Mouse (Mus musculus) ES-E14 (cell line): Measurements from ENCODE around the gene Shroom2. TPM values are rescaled to one million over a fixed set of nuclear protein-coding genes. Genes with fewer than 3 reads are reported as not detected.

ENCODE experiments used
- DNase-seq: peaks from one replicate; pipeline ENCODE4 v3.0.0-alpha.2; 2013; ENCODE audit warnings: low read depth, low spot score
- H3K27ac ChIP-seq: 2 replicates; pipeline ENCODE4 v1.5.1; 2012; ENCODE audit warnings: low read depth, mild to moderate bottlenecking, low read length, moderate library complexity, mixed read lengths; ENCODE audit not compliant: poor library complexity, insufficient read depth, severe bottlenecking
- H3K36me3 ChIP-seq: 2 replicates; pipeline ENCODE4 v1.6.1; 2012; ENCODE audit warnings: mild to moderate bottlenecking, low read length, moderate library complexity, mixed read lengths; ENCODE audit not compliant: control insufficient read depth, poor library complexity, insufficient read depth, severe bottlenecking
- H3K4me1 ChIP-seq, 2 experiments: fragments of 150-350 bp in 1 of 2; sonication (generic) in 1 of 2; 2 replicates each; pipeline ENCODE4 v1.6.1; 2012; ENCODE audit warnings: low read length in 2 of 2, mild to moderate bottlenecking in 1 of 2, mixed read lengths in 1 of 2; ENCODE audit not compliant: control insufficient read depth in 2 of 2, insufficient read depth in 2 of 2, poor library complexity in 1 of 2
- H3K4me3 ChIP-seq, 2 experiments: fragments of 150-350 bp in 1 of 2; sonication (generic) in 1 of 2; 2 replicates each; pipeline ENCODE4 v1.5.1; 2012; ENCODE audit warnings: low read length in 2 of 2, low read depth in 1 of 2, mild to moderate bottlenecking in 1 of 2, mixed read lengths in 1 of 2; ENCODE audit not compliant: insufficient read depth in 1 of 2, poor library complexity in 1 of 2, severe bottlenecking in 1 of 2
- H3K9ac ChIP-seq: 2 replicates; pipeline ENCODE4 v1.6.1; 2012; ENCODE audit warnings: low read depth, mild to moderate bottlenecking, low read length, mixed read lengths; ENCODE audit not compliant: poor library complexity, insufficient read depth, severe bottlenecking
- H3K9me3 ChIP-seq: fragments of 150-350 bp; sonication (generic); 2 replicates; pipeline ENCODE4 v1.6.1; 2012; ENCODE audit warnings: low read depth, mild to moderate bottlenecking, low read length; ENCODE audit not compliant: control insufficient read depth, insufficient read depth
- CHD2 ChIP-seq: IDR thresholded peaks from 2 replicates; pipeline ENCODE4 v1.6.1; 2014; ENCODE audit warnings: mild to moderate bottlenecking, low read depth, low read length, inconsistent platforms
- HCFC1 ChIP-seq: IDR thresholded peaks from 2 replicates; pipeline ENCODE4 v1.6.1; 2012; ENCODE audit warnings: low read length, inconsistent platforms, borderline replicate concordance; ENCODE audit not compliant: insufficient read depth
- MAFK ChIP-seq: IDR thresholded peaks from 2 replicates; pipeline ENCODE4 v1.6.1; 2014; ENCODE audit warnings: mild to moderate bottlenecking, low read depth, low read length, inconsistent platforms; ENCODE audit not compliant: insufficient read depth
- ZC3H11A ChIP-seq: IDR thresholded peaks from 2 replicates; pipeline ENCODE4 v1.6.1; 2012; ENCODE audit warnings: low read depth, mild to moderate bottlenecking, inconsistent platforms, low read length, borderline replicate concordance
- ZNF384 ChIP-seq: IDR thresholded peaks from 2 replicates; pipeline ENCODE4 v1.6.1; 2012; ENCODE audit warnings: low read depth, low read length, inconsistent platforms
- in situ Hi-C, 2 experiments: fragments of 600-800 bp; cut with MboI; formaldehyde crosslinking; loops; one replicate each; pipeline ENCODE4 v1.15.1; 2025; ENCODE audit warnings: low sequenced_read_pairs in 2 of 2, inconsistent platforms in 1 of 2; ENCODE audit not compliant: unreplicated experiment in 2 of 2
- total RNA-seq: library from RNA; depleted of rRNA; stranded (reverse); fragments of 300-350 nt; gene quantifications from 2 replicates; pipeline ENCODE4 v1.2.3, GENCODE M21; 2012

Shroom2 gene
- total RNA-seq, 1 experiment, result 20.0 TPM

- Histone ChIP-seq H3K36me3 (no peaks in the 10 kb centered on the region), H3K27ac (no peak overlapping the region), H3K9ac (no peak overlapping the region), H3K9me3 (no peaks in the 10 kb centered on the region), H3K4me3 (no peak overlapping the region), H3K4me1 (no peaks in the 10 kb centered on the region)
- no peak for DNase-seq
- TF ChIP-seq HCFC1 (no peak), ZC3H11A (no peak), MAFK (no peak), CHD2 (no peak), ZNF384 (no peak)
- in situ Hi-C loops, result no loop called here
These were observed 18.9 kb upstream of the Shroom2 start for GRCm38 (mm10) chrX:152788129-152788528.

- H3K4me3 ChIP-seq, result peak within 1 kb of the TSS; percentile 63 to 71
- no peaks in the 10 kb centered on the region for H3K9me3 ChIP-seq
- in situ Hi-C loops, result no loop called here
- TF ChIP-seq HCFC1 (no peak), MAFK (no peak), ZC3H11A (no peak), CHD2 (no peak), ZNF384 (no peak)
- DNase-seq, result no peak
- peaks cover 0 to 2% of the 10 kb centered on the region in 2 experiments; a peak in 1 of 4 replicates for H3K4me1 ChIP-seq
- H3K9ac ChIP-seq, result peak within 1 kb of the TSS; percentile 73
- H3K27ac ChIP-seq, result no peak within 1 kb of the TSS
- no peaks in the 10 kb centered on the region for H3K36me3 ChIP-seq
These were observed 12.6 kb upstream of the Shroom2 start, which contains the start of gene Gpr143 for GRCm38 (mm10) chrX:152781720-152782403. Gene Gpr143 (plus strand): TSS chrX:152781921.

GRCm38 (mm10) chrX:152769600-152770157 lies 414 bp upstream of the Shroom2 start:
- TF ChIP-seq ZC3H11A, result no peak
- no peak for TF ChIP-seq HCFC1
- TF ChIP-seq MAFK, result no peak
- no peak for TF ChIP-seq ZNF384
- TF ChIP-seq CHD2, result no peak
- Histone ChIP-seq H3K4me3 (peak overlapping the region; percentile 91 to 92), H3K36me3 (no peaks in the 10 kb centered on the region), H3K27ac (peak overlapping the region; percentile 78), H3K9ac (peak overlapping the region; percentile 82), H3K4me1 (no peaks in the 10 kb centered on the region), H3K9me3 (no peaks in the 10 kb centered on the region)
- DNase-seq, result peak; percentile 55
- in situ Hi-C loops, result no loop called here

GRCm38 (mm10) chrX:152764171-152764570 lies 5.1 kb downstream of the Shroom2 start:
- TF ChIP-seq ZC3H11A (no peak), MAFK (no peak), CHD2 (no peak), ZNF384 (no peak), HCFC1 (no peak)
- in situ Hi-C loops, result no loop called here
- no peak for DNase-seq
- H3K4me1 ChIP-seq, result 0 out of 4 replicates have a peak, but pooled peaks cover 0 to 1% of the 10 kb centered on the region in 2 experiments
- no peaks in the 10 kb centered on the region for H3K9me3 ChIP-seq
- no peak overlapping the region for H3K27ac ChIP-seq
- H3K36me3 ChIP-seq, result no peaks in the 10 kb centered on the region
- H3K9ac ChIP-seq, result no peak overlapping the region
- no peak overlapping the region for H3K4me3 ChIP-seq
